Mouse (Mus musculus) MN1 (cell line): ENCODE measurements at regions not wholly inside any gene's neighbourhood (a gene's known extent, or its start where the extent isn't known, plus 50 kb on each side); places are given as distances from the start of the nearest gene placed in this dataset.
"Not testable (repeated sequence)": the region's sequence is repeated elsewhere in the genome, so short reads cannot be mapped to it uniquely, and the experiment has no call there.

Source experiments
- DNase-seq: peaks from one replicate; pipeline ENCODE4 v3.0.0-alpha.2; 2016; ENCODE audit warnings: low spot score

- DNase-seq: no peak
Observed at GRCm38 (mm10) chr8:52444366-52444765, 1067.2 kb upstream of the Aga start.

GRCm38 (mm10) chr8:52451761-52452160 is 1059.8 kb upstream of the Aga start:
- not testable (repeated sequence) for DNase-seq

GRCm38 (mm10) chr8:52455617-52456016 is 1055.9 kb upstream of the Aga start:
- no peak for DNase-seq

GRCm38 (mm10) chr8:52456271-52456670 is 1055.3 kb upstream of the Aga start:
- DNase-seq: no peak

GRCm38 (mm10) chr8:52502396-52502795 is 1009.1 kb upstream of the Aga start:
- no peak for DNase-seq

GRCm38 (mm10) chr8:52511790-52512189 is 999.7 kb upstream of the Aga start:
- no peak for DNase-seq

- no peak for DNase-seq
Observed at GRCm38 (mm10) chr8:52543364-52543763, 968.2 kb upstream of the Aga start.

- peak; percentile 12 for DNase-seq
Observed at GRCm38 (mm10) chr8:52571166-52571832, 940.2 kb upstream of the Aga start.
